Mouse (Mus musculus) layer of hippocampus, adult 9-11 months (tissue): ENCODE measurements around the gene Insm2.
A peak's percentile ranks its signal among the peaks of the same experiment; 100 is the strongest.

Experiments used
- DNase-seq: peaks from one replicate; pipeline ENCODE4 v3.0.0; 2022

The Insm2 gene

DNA sequence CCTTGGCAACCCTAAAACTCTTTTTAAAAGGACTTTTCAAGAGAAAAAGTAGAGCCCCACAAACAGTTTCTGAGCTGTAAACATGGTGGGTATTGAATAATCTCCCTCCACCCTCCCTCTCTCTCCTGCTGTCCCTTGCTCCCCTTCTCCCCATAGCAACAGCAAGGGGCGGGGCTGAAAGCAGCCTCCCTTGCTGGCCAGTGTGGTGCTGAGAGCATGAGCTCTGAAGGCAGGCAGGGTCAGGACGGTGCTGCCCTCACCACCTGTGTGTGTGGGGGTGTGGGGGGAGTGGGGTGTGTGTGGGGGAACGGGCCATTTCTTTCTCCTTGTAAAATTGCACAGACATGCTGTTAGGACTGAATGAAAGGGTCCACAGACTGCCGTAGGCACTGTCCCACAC lies 8.7 kb downstream of the Insm2 start:
- DNase-seq, result no peak

DNA sequence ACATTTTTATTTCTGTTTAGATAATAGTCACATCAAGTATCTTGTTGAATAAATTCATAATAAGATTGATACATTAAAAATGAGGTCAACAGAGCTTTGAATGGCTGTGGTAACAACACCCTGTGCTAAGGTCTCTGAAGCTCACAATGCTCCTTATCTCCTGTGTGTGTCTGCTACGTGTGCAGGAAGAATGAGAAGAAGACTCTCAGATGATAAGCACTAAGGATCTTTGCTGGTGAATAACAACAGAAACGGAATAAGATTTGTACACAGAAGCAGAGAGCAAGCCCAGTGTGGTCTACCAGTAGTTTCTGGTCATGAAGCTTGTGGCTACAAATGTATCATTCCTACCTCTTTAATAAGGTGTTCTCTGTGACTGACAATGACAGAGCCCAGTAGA lies 11.6 kb downstream of the Insm2 start:
- DNase-seq, result no peak

DNA sequence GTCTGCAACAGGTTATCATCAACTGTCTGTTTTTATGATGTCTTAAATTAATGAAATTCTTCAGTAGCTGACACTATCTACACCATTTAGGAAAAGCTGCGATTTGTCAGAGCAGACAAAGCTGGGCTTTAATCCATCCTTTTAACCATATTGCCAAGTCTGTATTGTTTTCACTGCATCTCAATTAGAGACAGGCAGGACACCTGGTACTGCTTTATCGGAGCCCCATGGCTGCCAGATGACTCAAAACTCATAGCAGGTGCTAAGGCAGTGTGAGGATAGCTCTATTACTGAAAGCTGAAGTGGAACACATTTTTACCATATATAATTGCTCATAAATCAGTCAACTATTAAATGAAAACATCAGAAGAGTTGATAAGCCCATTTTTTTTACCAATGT lies 21.1 kb downstream of the Insm2 start:
- DNase-seq, result peak; percentile 33

DNA sequence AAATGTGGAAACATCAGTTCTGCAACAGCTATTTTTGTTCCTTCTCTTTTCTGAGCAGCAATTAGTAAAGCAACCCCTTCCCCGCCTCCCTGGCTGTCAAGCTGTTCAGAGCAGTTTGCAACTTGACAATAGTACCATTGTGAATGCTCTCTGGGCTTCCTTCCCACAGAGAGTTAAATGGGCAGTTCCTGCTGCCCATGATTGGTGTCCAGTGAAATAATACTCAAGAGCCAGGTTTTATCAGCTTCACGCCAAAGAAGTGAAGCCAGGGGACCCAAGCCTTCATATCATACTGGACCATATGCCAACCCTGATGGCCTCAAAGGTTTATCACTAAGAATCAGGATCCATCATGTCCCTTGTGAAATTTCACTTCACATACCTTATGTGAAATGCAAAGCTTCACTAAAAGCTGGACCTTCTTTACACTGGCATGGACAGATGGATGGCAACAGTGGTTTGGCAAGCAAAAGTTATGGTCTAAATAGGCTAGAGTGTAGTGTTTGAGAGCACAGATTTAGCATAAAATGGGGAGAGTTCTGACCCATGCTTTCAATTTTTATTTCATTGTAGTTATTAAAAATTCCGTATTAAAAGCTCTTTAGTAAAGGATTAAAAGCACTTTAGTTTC lies 23.5 kb downstream of the Insm2 start:
- peak; percentile 52 for DNase-seq

DNA sequence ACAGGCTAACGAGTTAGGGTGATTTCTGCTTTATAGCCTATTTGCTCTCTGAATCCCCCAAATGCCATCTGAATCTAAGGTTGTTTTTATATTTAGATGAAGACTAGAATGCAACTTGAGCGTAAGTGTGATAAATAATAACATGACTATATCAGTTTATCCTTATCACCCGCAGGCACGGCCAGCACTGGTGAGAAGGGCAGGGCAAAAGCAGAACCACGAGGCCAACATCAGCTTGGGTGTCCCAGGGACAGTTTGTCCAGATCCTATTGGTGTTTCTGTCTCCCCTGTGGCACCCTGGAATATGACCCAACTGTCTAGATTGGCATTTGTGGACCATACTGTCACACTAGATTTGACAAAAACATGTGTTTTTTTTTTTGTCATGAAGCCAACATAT lies 24.0 kb downstream of the Insm2 start:
- no peak for DNase-seq

DNA sequence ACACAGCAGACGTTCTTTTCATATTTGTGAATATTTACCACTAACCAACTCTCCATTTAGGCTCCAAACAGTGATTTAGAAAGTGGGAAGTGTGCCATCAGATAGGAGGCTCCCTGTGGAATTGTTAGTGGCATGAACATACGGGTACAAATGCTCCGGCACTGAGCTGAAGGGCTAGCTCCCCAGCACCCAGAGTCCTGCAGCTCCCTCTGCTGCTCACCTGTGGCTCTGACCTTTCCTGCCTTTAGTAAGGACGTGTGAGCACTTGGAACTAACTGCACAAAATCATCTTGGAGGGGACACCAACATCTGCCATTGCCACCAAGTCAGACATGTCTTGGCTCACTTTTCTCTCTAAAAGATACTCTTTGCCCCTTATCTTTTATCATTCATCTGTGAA lies 27.5 kb downstream of the Insm2 start:
- DNase-seq, result no peak

DNA sequence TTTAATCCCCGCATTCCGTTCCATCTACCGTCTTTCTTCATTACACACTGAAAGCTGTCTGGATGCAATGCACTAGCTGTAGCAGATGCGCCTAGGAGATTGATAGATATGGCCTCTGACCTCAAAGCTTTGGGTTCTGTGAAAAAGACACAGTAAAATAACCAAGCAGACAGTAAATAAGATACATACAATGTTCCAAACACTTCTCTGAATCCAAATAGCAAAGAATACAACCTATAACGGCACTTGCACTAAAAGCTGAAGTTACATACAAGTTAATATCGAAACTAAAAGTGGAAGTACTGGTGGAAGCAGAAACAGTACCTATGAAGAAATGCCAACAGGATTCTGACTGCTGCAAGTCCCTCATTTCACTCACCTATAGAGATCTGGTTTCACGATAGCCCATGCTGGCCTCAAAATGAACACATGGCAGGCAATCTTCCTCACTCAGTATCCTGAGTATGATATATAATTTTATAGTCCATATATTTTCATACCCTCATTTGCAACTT lies 48.8 kb downstream of the Insm2 start:
- DNase-seq, result no peak
